In genomic region chr5:53590875-53591682, GRCm38 (mm10) we compare ENCODE assay signal across 8 mouse cellular contexts.
DNase-seq lines count a peak whose midpoint lies in the region; ATAC-seq and TF ChIP-seq lines count a peak whose summit lies in the region.

No protein-coding gene starts in this region.

- no peak for TF ChIP-seq EP300 in heart, adult 2 months (IDR thresholded peaks at IDR 0.05; ENCODE audit: insufficient read depth, low read depth, low read length)

- intact Hi-C loops in heart, adult 2 months (cut with DNase I) = loop anchor here (2.0 to 10.0 kb wide), 2 partner anchors 120 to 206 kb away; no protein-coding TSS in a partner anchor

- H3K4me3 ChIP-seq in heart, adult 2 months = peak overlapping the region; percentile 67
- peak overlapping the region; percentile 86 for H3K4me3 ChIP-seq in bone marrow macrophage, adult 2 months (ENCODE audit: insufficient read depth, low read length)
- H3K4me3 ChIP-seq in forebrain, embryonic 10.5 days = peak overlapping the region; percentile 90
- H3K4me3 ChIP-seq in hindbrain, postnatal 0 days (ENCODE audit: low read length) = peak overlapping the region; percentile 85
- peak overlapping the region; percentile 89 for H3K4me3 ChIP-seq in liver, embryonic 11.5 days (ENCODE audit: low read depth, low read length)
- H3K4me3 ChIP-seq in testis, adult 2 months (ENCODE audit: control insufficient read depth, low read depth, low read length) = peak overlapping the region; percentile 95

- H3K27me3 ChIP-seq in heart, adult 2 months (ENCODE audit: control insufficient read depth, insufficient read depth, low read length) = no peaks in the 10 kb centered on the region
- H3K27me3 ChIP-seq in forebrain, embryonic 10.5 days (ENCODE audit: poor library complexity, severe bottlenecking) = no peaks in the 10 kb centered on the region
- H3K27me3 ChIP-seq in hindbrain, postnatal 0 days (ENCODE audit: insufficient read depth, low read length) = no peaks in the 10 kb centered on the region
- no peaks in the 10 kb centered on the region for H3K27me3 ChIP-seq in liver, embryonic 11.5 days (replicated peaks; ENCODE audit: control insufficient read depth, insufficient read depth, low read length)
- no peaks in the 10 kb centered on the region for H3K27me3 ChIP-seq in testis, adult 2 months (ENCODE audit: control insufficient read depth, insufficient read depth, low read length)

- peak; percentile 38 to 52 for DNase-seq in heart, adult 2 months
- no peak for DNase-seq in heart, adult 8-10 months (ENCODE audit: low spot score)
- peak; percentile 65 for DNase-seq in forebrain, embryonic 10.5 days (ENCODE audit: extremely low spot score, low spot score)
- DNase-seq in hindbrain, postnatal 0 days (ENCODE audit: low spot score) = peak; percentile 66
- peak; percentile 56 for DNase-seq in liver, embryonic 11.5 days (ENCODE audit: low spot score)
- DNase-seq in natural killer cell, adult 2 months (ENCODE audit: low spot score in 2 of 2) = peak; percentile 16 to 20

- H3K9ac ChIP-seq in heart, adult 2 months (ENCODE audit: low read depth, low read length) = peak overlapping the region; percentile 86
- H3K9ac ChIP-seq in hindbrain, postnatal 0 days (replicated peaks; ENCODE audit: low read length) = peak overlapping the region; percentile 89
- H3K9ac ChIP-seq in liver, embryonic 11.5 days (ENCODE audit: low read depth, low read length) = peak overlapping the region; percentile 88

- WGBS in heart, adult 2 months = 13% methylated on average over 60 of the region's 67 CpGs
- WGBS in forebrain, embryonic 10.5 days = 2% methylated on average over 63 of the region's 67 CpGs
- 0% methylated on average over 29 of the region's 67 CpGs for WGBS in hindbrain, postnatal 0 days
- WGBS in liver, embryonic 11.5 days = under 1% methylated on average over 55 of the region's 67 CpGs

- no peaks in the 10 kb centered on the region for H3K36me3 ChIP-seq in heart, adult 2 months (ENCODE audit: control insufficient read depth, insufficient read depth, low read length)
- no peaks in the 10 kb centered on the region for H3K36me3 ChIP-seq in forebrain, embryonic 10.5 days (replicated peaks)
- H3K36me3 ChIP-seq in hindbrain, postnatal 0 days (ENCODE audit: insufficient read depth, low read length) = no peaks in the 10 kb centered on the region
- no peaks in the 10 kb centered on the region for H3K36me3 ChIP-seq in liver, embryonic 11.5 days (ENCODE audit: control insufficient read depth, insufficient read depth, low read length)
- H3K36me3 ChIP-seq in testis, adult 2 months (ENCODE audit: control insufficient read depth, insufficient read depth, low read length) = no peaks in the 10 kb centered on the region

- peak; percentile 3; the same call in 1 of the 2 replicates for ATAC-seq in hindbrain, postnatal 0 days
- ATAC-seq in liver, embryonic 11.5 days (replicated peaks; ENCODE audit: low FRiP score) = peak; percentile 1; the same call in 1 of the 2 replicates

- H3K9me3 ChIP-seq in forebrain, embryonic 10.5 days = no peaks in the 10 kb centered on the region
- H3K9me3 ChIP-seq in hindbrain, postnatal 0 days (ENCODE audit: low read length) = no peaks in the 10 kb centered on the region
- H3K9me3 ChIP-seq in liver, embryonic 11.5 days (ENCODE audit: control insufficient read depth, low read length) = no peaks in the 10 kb centered on the region

- peaks cover 3% of the 10 kb centered on the region for H3K4me1 ChIP-seq in heart, adult 2 months (ENCODE audit: control insufficient read depth, insufficient read depth, low read length)
- peaks cover 20% of the 10 kb centered on the region for H3K4me1 ChIP-seq in bone marrow macrophage, adult 2 months (ENCODE audit: control insufficient read depth, insufficient read depth, low read length)
- H3K4me1 ChIP-seq in forebrain, embryonic 10.5 days = peaks cover 36% of the 10 kb centered on the region
- H3K4me1 ChIP-seq in hindbrain, postnatal 0 days (ENCODE audit: insufficient read depth, low read length) = peaks cover 15% of the 10 kb centered on the region
- peaks cover 7% of the 10 kb centered on the region for H3K4me1 ChIP-seq in liver, embryonic 11.5 days (replicated peaks; ENCODE audit: control insufficient read depth, insufficient read depth, low read length)
- peaks cover 17% of the 10 kb centered on the region for H3K4me1 ChIP-seq in testis, adult 2 months (ENCODE audit: control insufficient read depth, insufficient read depth, low read length)

- peak overlapping the region; percentile 92 for H3K4me2 ChIP-seq in hindbrain, postnatal 0 days (ENCODE audit: low read depth, low read length)
- peak overlapping the region; percentile 91 for H3K4me2 ChIP-seq in liver, embryonic 11.5 days

- TF ChIP-seq POLR2A in heart, adult 2 months (IDR thresholded peaks at IDR 0.05; ENCODE audit: insufficient read depth, low read depth, low read length) = no peak
- no peak for TF ChIP-seq POLR2A in bone marrow macrophage, adult 2 months (IDR thresholded peaks at IDR 0.05; ENCODE audit: borderline replicate concordance, low read depth, low read length)
- no peak for TF ChIP-seq POLR2A in testis, adult 2 months (IDR thresholded peaks at IDR 0.05; ENCODE audit: control insufficient read depth, low read depth, low read length)

- no peak for TF ChIP-seq CTCF in heart, adult 2 months (IDR thresholded peaks at IDR 0.05)
- no peak for TF ChIP-seq CTCF in bone marrow macrophage, adult 2 months (IDR thresholded peaks at IDR 0.05; ENCODE audit: low read depth, low read length)
- TF ChIP-seq CTCF in hindbrain, postnatal 0 days (IDR thresholded peaks at IDR 0.05; ENCODE audit: low read depth) = no peak
- TF ChIP-seq CTCF in testis, adult 2 months (IDR thresholded peaks at IDR 0.05; ENCODE audit: control insufficient read depth, insufficient read depth, insufficient replicate concordance, low read depth, low read length) = no peak

- peaks cover 4% of the 10 kb centered on the region; the same call in 1 of the 2 replicates for H3K79me2 ChIP-seq in heart, adult 2 months (replicated peaks; ENCODE audit: control insufficient read depth, insufficient read depth, low read length)

- peak overlapping the region; percentile 74 for H3K27ac ChIP-seq in heart, adult 2 months
- H3K27ac ChIP-seq in bone marrow macrophage, adult 2 months (ENCODE audit: insufficient read depth, low read depth, low read length) = peak overlapping the region; percentile 99
- H3K27ac ChIP-seq in forebrain, embryonic 10.5 days = peak overlapping the region; percentile 99
- peak overlapping the region; percentile 99 for H3K27ac ChIP-seq in hindbrain, postnatal 0 days
- peak overlapping the region; percentile 92 for H3K27ac ChIP-seq in liver, embryonic 11.5 days (ENCODE audit: low read depth, low read length)
- peak overlapping the region; percentile 84 for H3K27ac ChIP-seq in testis, adult 2 months (ENCODE audit: control insufficient read depth, insufficient read depth, low read depth, low read length)
